In genomic region chr2:69884581-69884980, GRCm38 (mm10) we compare ENCODE assay signal across 8 mouse cellular contexts. TPM values are rescaled to one million over a fixed set of nuclear protein-coding genes. Genes with fewer than 3 reads are reported as not detected.
DNase-seq lines count a peak whose midpoint lies in the region; ATAC-seq and TF ChIP-seq lines count a peak whose summit lies in the region.

No protein-coding gene starts in this region.

- TF ChIP-seq RAD21 in CH12.LX (IDR thresholded peaks at IDR 0.05; ENCODE audit: low read depth, low read length), result no peak

- H3K4me1 ChIP-seq in heart, embryonic 10.5 days, result peaks cover 9% of the 10 kb centered on the region; the same call in 1 of the 2 replicates
- peaks cover 0 to 12% of the 10 kb centered on the region in 2 experiments; a peak in 2 of 4 replicates for H3K4me1 ChIP-seq in CH12.LX (ENCODE audit: control insufficient read depth in 1 of 2, insufficient read depth in 2 of 2)
- peaks cover 13% of the 10 kb centered on the region for H3K4me1 ChIP-seq in forebrain, embryonic 15.5 days
- H3K4me1 ChIP-seq in liver, embryonic 16.5 days (ENCODE audit: control insufficient read depth, low read depth, low read length), result peaks cover 7% of the 10 kb centered on the region

- peak overlapping the region; percentile 90 for H3K9ac ChIP-seq in CH12.LX (ENCODE audit: insufficient read depth, low read depth)
- peak overlapping the region; percentile 63; the same call in 1 of the 2 replicates for H3K9ac ChIP-seq in forebrain, embryonic 15.5 days (replicated peaks)
- H3K9ac ChIP-seq in liver, embryonic 16.5 days (ENCODE audit: low read depth, low read length), result peak overlapping the region; percentile 90

- H3K27ac ChIP-seq in heart, embryonic 10.5 days, result peak overlapping the region; percentile 94; the same call in 1 of the 2 replicates
- no peak overlapping the region for H3K27ac ChIP-seq in CH12.LX (ENCODE audit: insufficient read depth, low read depth)
- no peak overlapping the region for H3K27ac ChIP-seq in forebrain, embryonic 15.5 days (replicated peaks)
- peak overlapping the region; percentile 86 for H3K27ac ChIP-seq in liver, embryonic 16.5 days (ENCODE audit: low read length)

- no peak for TF ChIP-seq POLR2A in CH12.LX (IDR thresholded peaks at IDR 0.05; ENCODE audit: low read depth, low read length)

- no peaks in the 10 kb centered on the region for H3K27me3 ChIP-seq in heart, embryonic 10.5 days (ENCODE audit: insufficient read depth, poor library complexity, severe bottlenecking)
- H3K27me3 ChIP-seq in CH12.LX (replicated peaks), result no peaks in the 10 kb centered on the region
- H3K27me3 ChIP-seq in forebrain, embryonic 15.5 days, result no peaks in the 10 kb centered on the region
- no peaks in the 10 kb centered on the region for H3K27me3 ChIP-seq in liver, embryonic 16.5 days (ENCODE audit: control insufficient read depth, insufficient read depth, low read depth, low read length)

- DNase-seq in heart, embryonic 10.5 days (ENCODE audit: low spot score), result no peak
- DNase-seq in heart, postnatal 14 days, result no peak
- DNase-seq in CH12.LX (ENCODE audit: extremely low read depth), result peak; percentile 9
- DNase-seq in cerebellum, adult 9-10 months, result no peak
- no peak for DNase-seq in layer of hippocampus, adult 11-12 months (ENCODE audit: low spot score)
- no peak for DNase-seq in left cerebral cortex, adult 18-20 months (ENCODE audit: low spot score in 2 of 2)

- no peak for TF ChIP-seq CTCF in CH12.LX (conservative IDR thresholded peaks at IDR 0.05 in 1 of 2, IDR thresholded peaks at IDR 0.05 in 1 of 2; ENCODE audit: low read depth in 2 of 2, low read length in 2 of 2)

- no peak for ATAC-seq in forebrain, embryonic 15.5 days (replicated peaks)
- ATAC-seq in liver, embryonic 16.5 days (ENCODE audit: low read depth), result no peak

- TF ChIP-seq EP300 in CH12.LX (IDR thresholded peaks at IDR 0.05; ENCODE audit: low read length), result no peak

- peaks cover 9% of the 10 kb centered on the region; the same call in 1 of the 2 replicates for H3K36me3 ChIP-seq in heart, embryonic 10.5 days
- peaks cover 3 to 15% of the 10 kb centered on the region in 2 experiments for H3K36me3 ChIP-seq in CH12.LX (replicated peaks in 1 of 2; ENCODE audit: control insufficient read depth in 1 of 2, insufficient read depth in 1 of 2, low read length in 1 of 2)
- H3K36me3 ChIP-seq in forebrain, embryonic 15.5 days, result no peaks in the 10 kb centered on the region
- no peaks in the 10 kb centered on the region for H3K36me3 ChIP-seq in liver, embryonic 16.5 days (ENCODE audit: control insufficient read depth, insufficient read depth)

- dilution Hi-C loops in CH12.LX (cut with MboI; ENCODE audit: extremely low pct_ligation_motif_present, extremely low pct_unique_long_range_greater_than_20kb, low sequenced_read_pairs), result no loop called here

- peak overlapping the region; percentile 86 for H3K4me2 ChIP-seq in CH12.LX (ENCODE audit: insufficient read depth, low read depth, poor library complexity, severe bottlenecking)
- H3K4me2 ChIP-seq in forebrain, embryonic 15.5 days (replicated peaks), result peak overlapping the region; percentile 57
- H3K4me2 ChIP-seq in liver, embryonic 16.5 days (ENCODE audit: low read depth, low read length), result peak overlapping the region; percentile 71

- 49% methylated on average over 6 of the region's 6 CpGs for WGBS in heart, embryonic 10.5 days
- WGBS in forebrain, embryonic 15.5 days, result 62% methylated on average over 6 of the region's 6 CpGs
- WGBS in liver, embryonic 16.5 days (ENCODE audit: insufficient replicate concordance), result 21% methylated on average over 6 of the region's 6 CpGs

- intact Hi-C loops in heart, postnatal 14 days (cut with DNase I), result no loop called here

- H3K79me2 ChIP-seq in CH12.LX (replicated peaks; ENCODE audit: control insufficient read depth, extremely low read depth, insufficient read depth, poor library complexity, severe bottlenecking), result peaks cover 21% of the 10 kb centered on the region

- H3K9me3 ChIP-seq in heart, embryonic 10.5 days, result no peaks in the 10 kb centered on the region
- H3K9me3 ChIP-seq in CH12.LX (replicated peaks; ENCODE audit: low read length), result no peaks in the 10 kb centered on the region
- H3K9me3 ChIP-seq in forebrain, embryonic 15.5 days, result no peaks in the 10 kb centered on the region
- H3K9me3 ChIP-seq in liver, embryonic 16.5 days (replicated peaks; ENCODE audit: control insufficient read depth, low read length), result no peaks in the 10 kb centered on the region

- in situ Hi-C loops in CH12.LX (cut with MboI; ENCODE audit: low pct_ligation_motif_present, low pct_unique_long_range_greater_than_20kb, low sequenced_read_pairs), result no loop called here

- peak overlapping the region; percentile 85 for H3K4me3 ChIP-seq in heart, embryonic 10.5 days
- H3K4me3 ChIP-seq in CH12.LX (replicated peaks in 1 of 3; ENCODE audit: low read depth in 2 of 3, low read length in 2 of 3, poor library complexity in 1 of 3), result peak overlapping the region; percentile 71 to 77 (median 77)
- peak overlapping the region; percentile 56 for H3K4me3 ChIP-seq in forebrain, embryonic 15.5 days
- peak overlapping the region; percentile 86 for H3K4me3 ChIP-seq in liver, embryonic 16.5 days (ENCODE audit: low read depth, low read length)

TF ChIP-seq in CH12.LX, 34 proteins besides CTCF, POLR2A, EP300 and RAD21:
- no peak for TF ChIP-seq MEF2A (IDR thresholded peaks at IDR 0.05; ENCODE audit: borderline replicate concordance, low read depth, low read length)
- no peak for TF ChIP-seq TBP (conservative IDR thresholded peaks at IDR 0.05; ENCODE audit: low read depth, low read length)
- no peak for TF ChIP-seq USF2 (conservative IDR thresholded peaks at IDR 0.05; ENCODE audit: low read depth, low read length)
- no peak for TF ChIP-seq BHLHE40 (IDR thresholded peaks at IDR 0.05; ENCODE audit: low read depth, low read length)
- TF ChIP-seq MAFK (IDR thresholded peaks at IDR 0.05; ENCODE audit: insufficient replicate concordance, low read length), result no peak
- TF ChIP-seq MAX (IDR thresholded peaks at IDR 0.05; ENCODE audit: low read length), result no peak
- no peak for TF ChIP-seq SIN3A (IDR thresholded peaks at IDR 0.05; ENCODE audit: low read length)

RNA-seq across cellular contexts. Expression of gene Mettl5, which starts 0.8 kb away (rescaled TPM):
- 37.1 and 38.3 TPM in 2 replicates for polyA plus RNA-seq in heart, embryonic 10.5 days (2016; fragmentation: Nextera tagmentation; extraction: Ambion mirVana)
- total RNA-seq in heart, postnatal 14 days (2021), result 10 to 100 TPM; 19.1 to 20.2 TPM
- total RNA-seq in CH12.LX (2012; rRNA removed) (19.6 and 20.4 TPM in 2 replicates), CH12.LX (2014; rRNA removed) (40.4 and 50.4 TPM in 2 replicates)
- polyA plus RNA-seq in CH12.LX (2012; ENCODE audit: insufficient read length, low read depth), result 39.1 and 42.2 TPM in 2 replicates
- 27.2 and 34.6 TPM in 2 replicates for polyA plus RNA-seq in forebrain, embryonic 15.5 days (2015; fragmentation: Nextera tagmentation; extraction: Ambion mirVana)
- 23.5 and 29.7 TPM in 2 replicates for polyA plus RNA-seq in liver, embryonic 16.5 days (2015; fragmentation: Nextera tagmentation; extraction: Ambion mirVana)
- 10 to 100 TPM; 14.1 to 16.6 TPM for total RNA-seq in left cerebral cortex, adult 18-20 months (2021)

RNA-seq across cellular contexts. Expression of gene Ubr3, which starts 12.5 kb away (rescaled TPM):
- 14.0 and 16.3 TPM in 2 replicates for polyA plus RNA-seq in heart, embryonic 10.5 days (2016; fragmentation: Nextera tagmentation; extraction: Ambion mirVana)
- 100 to 1,000 TPM; 110 to 118 TPM for total RNA-seq in heart, postnatal 14 days (2021)
- total RNA-seq in CH12.LX (2012; rRNA removed) (16.0 and 18.3 TPM in 2 replicates), CH12.LX (2014; rRNA removed) (17.9 and 21.4 TPM in 2 replicates)
- 26.1 and 35.8 TPM in 2 replicates for polyA plus RNA-seq in CH12.LX (2012; ENCODE audit: insufficient read length, low read depth)
- polyA plus RNA-seq in forebrain, embryonic 15.5 days (2015; fragmentation: Nextera tagmentation; extraction: Ambion mirVana), result 15.2 and 16.2 TPM in 2 replicates
- 4.8 and 5.6 TPM in 2 replicates for polyA plus RNA-seq in liver, embryonic 16.5 days (2015; fragmentation: Nextera tagmentation; extraction: Ambion mirVana)
- total RNA-seq in left cerebral cortex, adult 18-20 months (2021), result 100 to 1,000 TPM; 118 to 130 TPM

RNA-seq across cellular contexts. Expression of gene Ssb, which starts 23.2 kb away (rescaled TPM):
- polyA plus RNA-seq in heart, embryonic 10.5 days (2016; fragmentation: Nextera tagmentation; extraction: Ambion mirVana), result 216 and 283 TPM in 2 replicates
- 10 to 100 TPM; 69.4 to 74.7 TPM for total RNA-seq in heart, postnatal 14 days (2021)
- total RNA-seq in CH12.LX (2012; rRNA removed), result 124 and 176 TPM in 2 replicates
- 281 and 368 TPM in 2 replicates for total RNA-seq in CH12.LX (2014; rRNA removed)
- 410 and 530 TPM in 2 replicates for polyA plus RNA-seq in CH12.LX (2012; ENCODE audit: insufficient read length, low read depth)
- 299 and 312 TPM in 2 replicates for polyA plus RNA-seq in forebrain, embryonic 15.5 days (2015; fragmentation: Nextera tagmentation; extraction: Ambion mirVana)
- polyA plus RNA-seq in liver, embryonic 16.5 days (2015; fragmentation: Nextera tagmentation; extraction: Ambion mirVana), result 103 and 116 TPM in 2 replicates
- total RNA-seq in left cerebral cortex, adult 18-20 months (2021), result 100 to 1,000 TPM; 121 to 128 TPM

Comparison
In these comparisons a context has a peak if more than half of its experiments do, and no peak if none do; other contexts are left out.
1. H3K27ac ChIP-seq: peak in heart, embryonic 10.5 days (single experiment) and liver, embryonic 16.5 days (single experiment); none in CH12.LX (single experiment) and forebrain, embryonic 15.5 days (single experiment).
2. Peak in every context shown above with its lines, with median percentiles within 50 percentile points of each other: H3K4me3 ChIP-seq, H3K4me2 ChIP-seq and H3K9ac ChIP-seq.